Mouse (Mus musculus): ENCODE results near the gene Syk. TPM values are rescaled to one million over a fixed set of nuclear protein-coding genes. Genes with fewer than 3 reads are reported as not detected.

The Syk gene
- total RNA-seq, 2 experiments from 2014 or later = 40.1 to 67.4 TPM

GRCm38 (mm10) chr13:52647996-52648712 is 65.2 kb downstream of the Syk start:
- ATAC-seq (replicated peaks; ENCODE audit: poor library complexity) = no peak

- ATAC-seq (replicated peaks; ENCODE audit: poor library complexity) = no peak
Measured at GRCm38 (mm10) chr13:52649791-52650418, 66.9 kb downstream of the Syk start.

- ATAC-seq (replicated peaks; ENCODE audit: poor library complexity) = peak; percentile 74
Measured at GRCm38 (mm10) chr13:52651383-52652252, 68.6 kb downstream of the Syk start.

- ATAC-seq (replicated peaks; ENCODE audit: poor library complexity) = no peak
Measured at GRCm38 (mm10) chr13:52652253-52652628, 69.3 kb downstream of the Syk start.

DNA sequence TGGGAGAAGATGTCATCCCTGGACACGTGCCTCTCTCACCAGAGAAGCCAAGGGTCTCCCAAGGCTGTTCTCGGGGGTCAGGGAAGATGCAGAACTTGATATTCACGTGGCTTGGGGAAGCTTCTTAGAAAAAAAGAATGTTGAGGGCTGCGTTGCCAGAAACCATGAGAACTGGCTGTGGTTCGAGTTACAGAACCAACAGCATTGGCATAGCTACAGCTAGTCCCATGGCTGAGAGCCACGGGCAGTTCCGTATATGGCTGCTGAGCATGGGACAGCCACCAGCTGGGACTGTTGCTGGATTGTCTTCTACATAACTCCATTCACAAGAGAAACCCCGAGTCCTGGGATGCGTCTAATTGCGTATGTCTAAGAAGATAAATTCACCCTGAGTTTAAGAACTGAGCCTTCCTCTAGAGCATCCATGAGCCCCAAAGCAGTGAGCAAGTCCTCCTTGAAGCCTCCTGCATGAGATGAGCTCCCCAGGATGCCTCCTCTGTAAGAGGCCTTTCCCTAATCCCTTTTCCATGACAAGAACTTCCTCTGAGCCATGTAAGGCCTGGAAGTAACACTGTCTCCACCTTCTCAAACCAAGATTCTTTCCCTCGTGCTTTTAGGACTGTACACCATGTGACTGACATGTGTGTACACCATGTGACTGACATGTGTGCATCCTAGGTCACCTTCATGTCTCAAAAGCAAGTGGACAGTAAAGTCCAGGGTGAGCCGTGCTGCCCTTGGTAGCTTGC is 71.3 kb downstream of the Syk start:
- no peak for ATAC-seq (replicated peaks; ENCODE audit: poor library complexity)

DNA sequence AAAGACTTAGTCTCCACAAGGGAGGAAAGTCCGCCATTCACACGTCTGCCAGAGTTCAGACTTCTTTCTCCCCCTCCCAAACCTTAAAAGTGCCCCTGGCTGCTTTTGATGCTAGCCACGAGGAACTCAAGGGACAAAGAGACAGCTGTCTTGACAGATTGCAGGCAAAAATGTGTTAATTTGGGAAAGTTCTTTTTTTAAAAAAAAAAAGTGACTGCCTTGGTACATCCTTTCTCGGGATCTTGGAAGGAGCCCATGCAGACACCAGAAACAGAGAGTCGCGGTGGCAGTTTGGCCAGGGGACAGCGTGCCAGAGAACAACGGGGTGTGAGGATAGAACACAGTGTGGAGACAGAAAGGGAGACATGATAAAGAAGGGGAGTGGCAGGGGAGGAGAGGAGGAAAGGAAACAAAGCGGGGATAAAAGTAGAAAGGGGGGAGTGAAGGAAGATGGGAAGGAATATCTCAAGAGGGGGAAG is 71.9 kb downstream of the Syk start:
- no peak for ATAC-seq (replicated peaks; ENCODE audit: poor library complexity)

DNA sequence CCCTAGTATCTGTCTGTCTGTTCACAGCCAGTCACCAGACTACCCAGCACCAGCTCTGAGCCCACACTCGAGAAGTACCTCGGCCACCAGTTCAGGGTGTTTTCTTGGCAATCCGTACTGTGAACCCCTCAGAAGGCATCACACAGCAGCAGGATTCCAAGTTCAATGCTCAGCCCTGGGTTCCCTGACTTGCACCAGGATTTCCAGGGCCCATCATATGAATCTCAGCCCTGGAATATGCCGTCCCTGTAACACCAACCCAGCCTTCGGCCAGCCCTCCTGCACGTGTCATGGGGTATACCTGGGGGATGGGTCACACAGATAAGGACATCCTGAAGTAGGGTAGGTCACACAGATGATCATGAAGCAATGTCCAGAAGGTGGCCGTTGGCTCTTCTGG is 75.0 kb downstream of the Syk start:
- no peak for ATAC-seq (replicated peaks; ENCODE audit: poor library complexity)

DNA sequence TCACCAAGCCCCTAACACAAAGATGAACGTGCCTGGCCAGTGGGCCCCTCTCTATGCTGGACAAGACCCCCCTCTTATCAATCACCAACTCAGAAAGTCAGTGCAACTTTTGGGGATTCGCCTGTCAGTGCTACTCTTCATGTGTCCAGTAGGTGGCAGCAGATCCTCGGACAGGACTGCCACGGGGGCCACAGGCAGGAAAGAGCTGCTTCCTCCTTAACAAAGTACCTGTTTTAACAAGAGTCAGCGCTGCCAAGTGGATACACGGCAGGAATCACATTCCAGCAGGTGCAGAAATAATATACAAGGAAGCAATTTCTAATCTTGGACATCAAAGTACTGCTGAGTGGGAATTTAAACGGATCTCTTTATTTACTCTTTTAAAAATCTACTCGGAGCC is 75.5 kb downstream of the Syk start:
- peak; percentile 95 for ATAC-seq (replicated peaks; ENCODE audit: poor library complexity)

- ATAC-seq (replicated peaks; ENCODE audit: poor library complexity) = no peak
Measured at GRCm38 (mm10) chr13:52659171-52659665, 76.2 kb downstream of the Syk start.

- ATAC-seq (replicated peaks; ENCODE audit: poor library complexity) = no peak
Measured at GRCm38 (mm10) chr13:52669889-52670288, 86.9 kb downstream of the Syk start.

GRCm38 (mm10) chr13:52673272-52673671 is 90.3 kb downstream of the Syk start:
- ATAC-seq (replicated peaks; ENCODE audit: poor library complexity) = peak; percentile 82

GRCm38 (mm10) chr13:52673856-52674255 is 90.9 kb downstream of the Syk start:
- ATAC-seq (replicated peaks; ENCODE audit: poor library complexity) = no peak

- ATAC-seq (replicated peaks; ENCODE audit: poor library complexity) = peak; percentile 58
Measured at GRCm38 (mm10) chr13:52674839-52675238, 91.9 kb downstream of the Syk start.

DNA sequence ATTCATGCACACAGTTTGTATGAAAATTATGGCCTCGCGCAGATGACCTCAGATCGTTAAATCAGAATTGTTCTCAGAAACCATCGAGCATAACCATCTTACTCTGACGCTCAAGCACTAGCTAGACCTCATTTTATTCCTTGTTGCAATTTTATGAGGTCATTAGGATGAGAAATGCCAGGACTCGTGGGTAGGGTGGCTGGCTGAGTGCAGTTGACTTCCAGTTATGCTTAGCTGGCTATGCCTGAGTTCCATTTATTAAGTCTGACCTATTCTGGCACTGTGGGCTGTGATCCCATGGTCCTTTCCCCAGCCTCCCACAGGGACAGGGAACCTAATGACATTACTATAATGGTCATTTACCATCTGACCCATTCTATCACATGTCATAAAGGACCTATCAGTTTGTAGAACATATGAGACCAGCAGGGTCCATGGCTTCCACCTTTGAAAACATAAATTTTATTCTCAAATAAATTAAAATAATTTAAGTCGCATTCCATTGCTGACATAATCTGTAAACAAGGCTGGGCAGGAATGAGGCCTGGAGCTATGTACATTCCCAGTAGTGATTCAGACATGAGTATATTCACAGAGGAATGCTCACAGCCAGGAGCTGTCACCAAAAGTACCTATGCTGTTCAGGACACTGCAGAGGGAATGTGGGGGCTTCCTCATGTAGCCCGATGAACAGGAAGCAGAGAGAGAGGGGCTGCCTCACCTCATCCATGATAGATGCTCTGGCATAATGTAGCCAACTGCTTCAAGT is 92.7 kb downstream of the Syk start:
- ATAC-seq (replicated peaks; ENCODE audit: poor library complexity) = no peak

DNA sequence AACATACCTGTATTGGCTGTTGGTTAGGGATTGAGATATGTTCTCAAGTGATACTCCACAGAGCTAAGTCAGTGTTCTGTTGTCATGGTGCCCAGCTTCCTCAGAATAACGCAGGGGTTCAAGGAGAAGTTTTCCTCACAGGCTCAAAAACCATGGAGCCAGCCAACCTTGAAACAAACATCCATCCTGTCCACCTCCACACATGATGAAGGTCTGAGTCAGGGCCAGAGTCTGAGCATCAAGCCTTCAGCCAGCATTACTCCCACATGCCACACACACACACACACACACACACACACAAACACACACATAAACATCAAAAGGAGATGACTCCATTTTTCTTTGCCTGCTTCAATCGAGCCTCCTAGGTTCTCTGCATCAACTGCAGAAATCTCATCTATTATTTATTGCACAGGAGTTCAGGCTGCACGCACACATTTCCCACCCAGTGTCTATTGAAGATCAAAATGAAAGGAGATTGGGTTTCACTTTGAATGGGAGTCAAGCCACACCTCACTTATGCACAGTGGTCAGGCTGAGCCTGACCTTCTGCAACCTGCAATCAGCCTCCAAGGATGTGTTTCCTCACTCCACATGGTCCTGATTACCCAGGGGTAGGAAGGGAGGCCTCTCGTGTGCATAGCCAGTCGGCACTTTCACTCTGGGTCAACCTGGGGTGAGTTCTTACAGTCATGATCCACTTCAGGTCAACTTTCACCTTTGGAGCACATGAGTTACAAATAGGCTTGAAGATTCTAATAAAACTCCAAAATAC is 93.9 kb downstream of the Syk start:
- no peak for ATAC-seq (replicated peaks; ENCODE audit: poor library complexity)

DNA sequence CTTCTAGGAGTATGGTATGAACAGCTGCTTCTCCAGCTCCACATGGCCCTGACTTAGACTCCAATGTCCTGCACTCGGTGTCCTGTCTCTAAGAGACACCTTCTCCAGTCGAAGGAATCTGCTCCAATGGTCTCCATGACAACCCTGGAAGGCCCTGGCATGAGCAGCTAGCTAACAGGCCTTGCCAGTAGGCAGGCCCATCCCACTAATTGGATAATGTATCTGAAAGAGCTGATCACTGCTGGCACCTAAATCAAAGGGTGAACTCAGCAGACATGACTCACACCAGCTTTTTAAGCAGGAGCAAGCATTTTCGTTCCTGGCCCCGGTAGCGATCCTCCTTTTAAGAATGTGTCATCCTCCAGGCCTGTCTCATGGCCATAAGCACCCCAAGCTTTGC is 96.9 kb downstream of the Syk start:
- no peak for ATAC-seq (replicated peaks; ENCODE audit: poor library complexity)

DNA sequence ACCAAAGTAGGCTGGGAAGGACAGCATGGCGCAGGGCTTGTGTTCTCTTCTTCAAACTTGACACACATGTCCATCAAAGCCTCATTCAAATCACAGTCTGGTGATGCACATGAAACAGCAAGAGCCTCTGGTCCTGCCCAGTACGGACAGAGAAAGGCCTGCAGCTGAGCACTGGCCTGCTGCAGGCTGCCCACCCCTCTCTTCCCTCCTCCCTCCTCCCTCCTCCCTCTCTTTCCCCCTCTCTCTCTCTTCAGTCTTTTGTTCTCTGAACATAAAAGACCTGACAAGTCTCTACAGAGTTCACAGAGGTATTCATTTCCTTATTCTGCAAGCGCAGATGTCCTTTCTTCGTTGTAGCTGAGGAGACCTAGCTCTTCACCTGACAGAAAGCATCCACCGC is 99.1 kb downstream of the Syk start:
- ATAC-seq (replicated peaks; ENCODE audit: poor library complexity) = no peak

DNA sequence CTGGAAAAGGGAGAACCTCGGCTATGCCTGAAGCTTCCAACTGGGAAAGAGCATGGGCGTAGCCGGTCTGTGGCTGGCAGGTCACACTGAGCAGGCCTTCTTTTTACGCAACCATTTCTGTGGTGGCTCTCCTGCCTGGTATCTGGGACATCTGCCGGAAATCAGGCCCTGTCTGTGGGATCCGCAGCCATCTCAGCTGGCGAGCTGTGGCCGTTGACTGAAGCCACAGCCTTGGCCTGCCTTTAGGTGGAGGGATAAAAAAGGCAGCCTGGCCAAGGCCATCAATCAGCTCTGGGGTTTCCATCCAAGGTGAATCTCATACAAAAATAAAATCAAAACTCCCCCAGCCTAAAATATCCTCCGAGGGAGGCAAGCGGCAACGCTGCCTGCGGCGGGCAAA is 107.5 kb downstream of the Syk start:
- peak; percentile 74 for ATAC-seq (replicated peaks; ENCODE audit: poor library complexity)

- no peak for ATAC-seq (replicated peaks; ENCODE audit: poor library complexity)
Measured at GRCm38 (mm10) chr13:52692311-52692710, 109.3 kb downstream of the Syk start.

Data from megakaryocyte progenitor cell, adult 5-6 weeks (primary cell).